Mouse (Mus musculus): ENCODE measurements around the gene Grik4.

- no peak for TF ChIP-seq POLR2A (IDR thresholded peaks at IDR 0.05; ENCODE audit: control insufficient read depth, extremely low read depth, insufficient read depth, low read length, poor library complexity)
- TF ChIP-seq CTCF (IDR thresholded peaks at IDR 0.05; ENCODE audit: borderline replicate concordance, control insufficient read depth, extremely low read depth, insufficient read depth, low read length, poor library complexity): no peak
Observed at GRCm38 (mm10) chr9:42858576-42858975, 85.7 kb downstream of the Grik4 start.

All from thymus, adult 2 months (tissue).